Mouse (Mus musculus): ENCODE results near the gene Spem2. TPM values are rescaled to one million over a fixed set of nuclear protein-coding genes. Genes with fewer than 3 reads are reported as not detected.

Gene Spem2
- polyA plus RNA-seq, 1 experiment from 2014 or later: 0.10 TPM

DNA sequence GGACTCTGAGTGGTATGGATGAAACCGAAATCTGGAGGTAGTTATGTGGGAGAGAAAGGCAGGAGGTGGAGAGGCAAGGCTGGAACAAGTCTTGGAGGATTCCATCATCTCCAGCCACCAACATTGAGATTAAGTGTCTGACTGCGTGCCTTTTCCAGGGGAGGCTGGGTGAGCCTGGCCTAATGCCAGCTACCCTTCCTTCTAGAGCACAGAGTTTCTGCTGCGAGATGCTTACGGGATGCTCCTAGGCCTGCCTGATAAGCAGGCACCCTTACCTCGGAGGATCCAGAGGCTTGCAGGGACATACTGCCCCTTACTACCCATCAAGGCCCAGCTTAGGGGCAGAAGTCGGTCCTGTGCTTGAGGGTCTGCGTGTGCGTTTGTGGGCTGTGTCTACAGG is 15.3 kb upstream of the Spem2 start:
- Histone ChIP-seq H3K9ac (peak overlapping the region; percentile 99), H3K27ac (0 out of 2 replicates have a peak overlapping the region, but pooled peaks have one; percentile 99), H3K4me2 (peak overlapping the region; percentile 99), H3K9me3 (no peaks in the 10 kb centered on the region), H3K4me1 (replicated peaks) (peaks cover 52% of the 10 kb centered on the region), H3K4me3 (peak overlapping the region; percentile 98), H3K36me3 (peaks cover 42% of the 10 kb centered on the region), H3K27me3 (no peaks in the 10 kb centered on the region)
- 52% methylated on average over 8 of the region's 8 CpGs for WGBS
- no peak for ATAC-seq (ENCODE audit: low FRiP score)

DNA sequence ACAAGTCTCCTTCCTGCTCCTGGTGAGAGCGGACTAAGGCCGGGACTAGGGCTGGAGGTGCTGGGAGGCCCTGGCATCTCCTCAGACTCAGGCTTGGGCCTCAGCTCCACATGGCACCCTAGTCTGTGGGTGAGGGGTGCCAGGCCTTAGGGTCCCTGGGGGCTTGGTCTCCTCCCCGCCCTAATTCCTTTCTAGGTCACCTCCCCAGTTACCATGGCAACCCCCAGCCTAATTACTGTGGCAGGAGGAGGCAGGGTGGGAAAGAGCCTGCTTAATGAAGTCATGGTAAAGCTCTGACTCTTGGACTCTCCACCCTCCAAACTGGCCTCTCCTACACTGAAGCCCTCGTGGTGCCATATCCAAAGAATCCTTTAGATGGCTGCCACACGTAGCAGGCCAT is 10.6 kb upstream of the Spem2 start:
- Histone ChIP-seq H3K9ac (peak overlapping the region; percentile 43; the same call in 1 of the 2 replicates), H3K9me3 (no peaks in the 10 kb centered on the region), H3K4me3 (no peak overlapping the region), H3K27ac (0 out of 2 replicates have a peak overlapping the region, but pooled peaks have one; percentile 12), H3K4me1 (replicated peaks) (peaks cover 28% of the 10 kb centered on the region), H3K27me3 (no peaks in the 10 kb centered on the region), H3K36me3 (peaks cover 87% of the 10 kb centered on the region), H3K4me2 (no peak overlapping the region)
- WGBS: 63% methylated on average over 5 of the region's 5 CpGs
- ATAC-seq (ENCODE audit: low FRiP score): no peak

DNA sequence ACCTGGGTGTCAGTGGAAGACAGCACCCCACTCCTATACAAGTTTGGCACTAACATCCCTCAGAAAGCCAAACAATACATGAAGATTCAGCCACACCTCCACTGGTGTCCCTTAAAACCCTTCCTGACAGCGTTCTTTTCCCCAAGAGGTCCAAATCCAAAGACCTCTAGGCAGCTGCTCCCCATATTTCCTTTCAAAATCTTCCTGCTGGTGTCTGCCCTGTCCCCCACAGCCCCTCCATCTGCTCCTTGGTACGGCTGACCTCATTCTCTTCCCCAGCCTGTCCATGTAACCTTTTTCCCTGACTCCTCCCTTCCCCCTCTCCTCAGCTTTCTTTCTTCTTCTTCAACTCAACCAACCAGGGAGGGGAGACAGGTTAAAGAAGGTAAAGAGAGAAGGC is 5.2 kb upstream of the Spem2 start:
- no peak overlapping the region for H3K27ac ChIP-seq
- no peaks in the 10 kb centered on the region for H3K27me3 ChIP-seq
- peaks cover 45% of the 10 kb centered on the region for H3K36me3 ChIP-seq
- H3K4me1 ChIP-seq (replicated peaks): no peaks in the 10 kb centered on the region
- H3K9ac ChIP-seq: no peak overlapping the region
- no peak overlapping the region for H3K4me3 ChIP-seq
- no peak for ATAC-seq (ENCODE audit: low FRiP score)
- no peak overlapping the region for H3K4me2 ChIP-seq
- H3K9me3 ChIP-seq: no peaks in the 10 kb centered on the region
- WGBS: 68% methylated on average over 2 of the region's 2 CpGs

DNA sequence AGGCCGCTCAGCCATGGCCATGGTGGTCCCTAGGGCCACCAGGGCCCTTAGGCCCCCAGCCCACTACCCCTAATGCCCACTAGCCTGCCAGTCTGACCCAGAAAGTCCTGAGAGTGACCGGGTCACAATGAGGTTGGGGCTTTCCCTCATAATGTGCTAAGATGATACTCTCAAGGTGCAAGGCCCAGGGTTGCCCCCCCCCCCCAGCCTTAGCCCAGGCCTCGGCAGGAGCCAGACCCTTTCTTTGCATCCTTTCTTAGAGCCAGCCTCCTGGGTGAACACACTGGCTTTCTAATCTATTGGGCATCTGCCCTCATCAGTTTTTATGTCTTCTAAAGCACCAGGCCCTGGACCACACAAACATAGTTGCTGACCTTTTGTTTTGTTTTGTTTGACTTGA is 3.8 kb upstream of the Spem2 start, which contains the start of gene Spem1:
TSS of gene Spem1 (minus strand) at position 101 of the 400 bp plus-strand sequence.
- no peak within 1 kb of the TSS for H3K4me2 ChIP-seq
- ATAC-seq (ENCODE audit: low FRiP score): no peak
- WGBS: 93% methylated on average over 3 of the region's 3 CpGs
- no peak within 1 kb of the TSS for H3K4me3 ChIP-seq
- no peaks in the 10 kb centered on the region for H3K4me1 ChIP-seq (replicated peaks)
- peaks cover 31% of the 10 kb centered on the region for H3K36me3 ChIP-seq
- no peak within 1 kb of the TSS for H3K9ac ChIP-seq
- H3K27ac ChIP-seq: no peak within 1 kb of the TSS
- H3K9me3 ChIP-seq: no peaks in the 10 kb centered on the region
- no peaks in the 10 kb centered on the region for H3K27me3 ChIP-seq

DNA sequence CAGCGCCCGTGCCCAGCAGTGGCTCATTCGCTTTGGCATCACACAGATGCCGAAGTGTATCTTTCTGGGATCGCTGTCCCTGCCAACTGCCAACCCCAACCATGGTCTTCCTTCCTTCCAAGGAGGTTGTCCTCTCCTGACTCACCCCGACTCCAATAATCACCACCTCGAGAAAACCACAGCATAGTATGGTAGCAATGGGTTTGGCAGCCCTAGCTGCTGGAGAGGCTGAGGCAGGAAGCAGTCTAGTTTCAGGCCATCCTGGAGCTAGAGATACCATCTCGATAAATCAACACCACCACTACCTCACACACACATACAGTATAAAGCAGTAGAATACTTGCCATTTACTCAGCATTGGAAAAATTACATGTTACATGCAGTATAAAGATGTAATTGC is 606 bp upstream of the Spem2 start:
- Histone ChIP-seq H3K4me3 (no peak overlapping the region), H3K4me2 (no peak overlapping the region), H3K27me3 (no peaks in the 10 kb centered on the region), H3K9ac (no peak overlapping the region), H3K36me3 (no peaks in the 10 kb centered on the region; the same call in none of the 2 replicates), H3K9me3 (no peaks in the 10 kb centered on the region), H3K4me1 (replicated peaks) (no peaks in the 10 kb centered on the region), H3K27ac (no peak overlapping the region)
- no peak for ATAC-seq (ENCODE audit: low FRiP score)
- WGBS: 95% methylated on average over 8 of the region's 8 CpGs

DNA sequence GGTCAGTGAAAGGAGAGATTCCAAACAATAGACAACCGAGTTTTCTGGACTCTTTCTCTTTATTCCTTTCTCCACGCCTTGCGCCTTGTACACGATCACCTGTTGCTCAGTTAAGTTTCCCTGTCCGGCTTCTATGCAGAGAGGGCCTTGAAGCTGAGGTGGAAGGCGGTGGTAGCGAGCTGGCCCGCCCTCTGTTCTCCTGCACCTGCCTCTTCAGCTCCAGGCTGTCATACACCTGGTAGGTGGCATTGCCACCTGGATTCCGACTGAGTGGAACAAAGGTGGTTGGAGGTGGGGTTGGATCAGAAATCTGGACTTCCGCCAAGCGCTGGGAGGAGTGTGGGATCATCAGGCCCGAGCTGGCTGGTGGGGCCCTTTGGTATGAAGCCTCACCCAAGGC is 1.7 kb downstream of the Spem2 start:
- no peak for ATAC-seq (ENCODE audit: low FRiP score)
- no peaks in the 10 kb centered on the region for H3K36me3 ChIP-seq
- H3K4me1 ChIP-seq (replicated peaks): no peaks in the 10 kb centered on the region
- no peak overlapping the region for H3K27ac ChIP-seq
- 91% methylated on average over 12 of the region's 12 CpGs for WGBS
- no peak overlapping the region for H3K9ac ChIP-seq
- H3K4me3 ChIP-seq: no peak overlapping the region
- H3K27me3 ChIP-seq: 0 out of 2 replicates have a peak, but pooled peaks cover 3% of the 10 kb centered on the region
- no peak overlapping the region for H3K4me2 ChIP-seq
- no peaks in the 10 kb centered on the region for H3K9me3 ChIP-seq

DNA sequence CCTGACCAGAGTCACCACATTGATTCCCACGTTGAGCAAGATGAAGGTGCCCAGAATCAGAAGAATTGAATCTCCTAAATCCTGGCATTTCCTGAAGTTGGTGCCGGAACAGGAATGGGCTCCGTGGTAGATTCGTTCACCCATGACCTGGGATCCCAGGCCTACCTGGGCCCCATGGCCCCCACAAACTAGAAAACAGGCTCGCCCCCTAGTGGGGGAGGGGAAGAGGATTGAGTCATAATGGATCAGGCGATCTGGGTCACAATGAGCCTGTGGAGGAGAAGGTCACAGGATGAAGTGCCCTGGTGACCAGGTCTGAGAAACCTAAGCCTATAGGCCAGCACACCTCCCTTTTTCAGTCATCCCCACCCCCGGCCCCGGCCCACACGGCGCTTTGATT is 3.1 kb downstream of the Spem2 start, which contains the start of gene Gm39566:
TSS of gene Gm39566 (minus strand) at position 144 of the 400 bp plus-strand sequence.
- no peak within 1 kb of the TSS for H3K4me3 ChIP-seq
- H3K9me3 ChIP-seq: no peaks in the 10 kb centered on the region
- H3K27me3 ChIP-seq: 0 out of 2 replicates have a peak, but pooled peaks cover 3% of the 10 kb centered on the region
- no peaks in the 10 kb centered on the region for H3K36me3 ChIP-seq
- no peak within 1 kb of the TSS for H3K4me2 ChIP-seq
- 70% methylated on average over 10 of the region's 10 CpGs for WGBS
- no peak for ATAC-seq (ENCODE audit: low FRiP score)
- no peaks in the 10 kb centered on the region for H3K4me1 ChIP-seq (replicated peaks)
- H3K27ac ChIP-seq: no peak within 1 kb of the TSS
- H3K9ac ChIP-seq: no peak within 1 kb of the TSS

DNA sequence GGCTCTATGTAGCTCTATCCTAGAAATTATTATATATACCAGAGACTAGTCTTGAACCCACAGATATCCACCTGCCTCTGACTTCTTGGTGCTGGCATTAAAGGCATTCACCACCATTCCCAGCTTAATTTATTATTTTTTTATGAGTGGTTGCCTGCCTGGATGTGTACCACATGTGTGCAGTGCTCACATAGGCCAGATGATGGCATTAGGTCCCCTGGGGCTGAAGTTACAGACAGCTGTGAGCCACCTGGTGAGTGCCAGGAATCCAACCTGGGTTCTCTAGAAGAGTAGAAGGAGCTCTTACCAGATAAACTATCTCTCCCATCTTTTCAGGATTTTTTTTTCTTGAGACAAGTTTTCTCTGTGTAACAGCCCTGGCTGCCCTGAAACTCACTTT is 8.0 kb downstream of the Spem2 start:
- ATAC-seq (ENCODE audit: low FRiP score): no peak
- no peak overlapping the region for H3K4me2 ChIP-seq
- no peak overlapping the region for H3K4me3 ChIP-seq
- peaks cover 31% of the 10 kb centered on the region for H3K27me3 ChIP-seq
- H3K4me1 ChIP-seq (replicated peaks): peaks cover 3% of the 10 kb centered on the region; the same call in 1 of the 2 replicates
- no peak overlapping the region for H3K9ac ChIP-seq
- no peaks in the 10 kb centered on the region for H3K36me3 ChIP-seq
- 0 out of 2 replicates have a peak, but pooled peaks cover 3% of the 10 kb centered on the region for H3K9me3 ChIP-seq
- no peak overlapping the region for H3K27ac ChIP-seq

DNA sequence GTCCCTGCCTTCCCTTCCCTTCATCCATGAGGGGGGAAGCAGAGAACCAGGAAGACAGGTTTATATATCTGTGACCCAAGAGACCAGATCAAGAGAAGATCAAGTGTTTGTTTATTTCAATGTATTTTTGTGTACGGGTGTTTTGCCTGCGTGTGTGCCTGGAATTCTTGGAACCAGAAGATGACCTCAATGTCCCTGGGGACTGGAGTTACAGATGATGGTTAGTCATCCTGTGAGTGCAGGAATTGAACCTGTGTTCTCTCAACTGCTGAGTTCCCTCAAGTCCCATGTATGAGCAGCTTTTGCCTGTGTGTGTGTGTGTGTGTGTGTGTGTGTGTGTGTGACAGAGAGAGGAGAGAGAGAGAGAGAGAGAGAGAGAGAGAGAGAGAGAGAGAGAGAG is 10.6 kb downstream of the Spem2 start:
- no peak for ATAC-seq (ENCODE audit: low FRiP score)
- WGBS: 89% methylated on average over 2 of the region's 2 CpGs

DNA sequence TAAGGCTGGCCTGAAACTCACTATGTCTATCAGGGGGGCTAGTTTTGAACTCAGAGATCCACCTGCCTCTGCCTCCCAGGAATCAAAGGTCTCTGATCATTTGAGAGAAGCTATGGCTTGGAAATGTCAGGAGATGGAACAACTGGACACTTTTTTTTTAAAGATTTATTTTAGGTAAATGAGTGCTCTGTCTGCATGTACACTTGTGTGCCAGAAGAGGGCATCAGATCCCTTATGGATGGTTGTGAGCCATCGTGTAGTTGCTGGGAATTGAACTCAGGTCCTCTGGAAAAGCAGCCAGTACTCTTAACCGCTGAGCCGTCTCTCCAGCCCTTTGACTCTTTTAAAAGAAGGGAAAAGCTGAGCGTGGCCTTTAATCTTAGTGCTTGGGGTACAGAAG is 11.9 kb downstream of the Spem2 start:
- Histone ChIP-seq H3K27me3 (peaks cover 51% of the 10 kb centered on the region), H3K9ac (no peak overlapping the region), H3K4me2 (no peak overlapping the region), H3K27ac (no peak overlapping the region), H3K4me1 (replicated peaks) (peaks cover 41% of the 10 kb centered on the region), H3K36me3 (no peaks in the 10 kb centered on the region), H3K4me3 (no peak overlapping the region), H3K9me3 (0 out of 2 replicates have a peak, but pooled peaks cover 3% of the 10 kb centered on the region)
- 84% methylated on average over 4 of the region's 4 CpGs for WGBS
- ATAC-seq (ENCODE audit: low FRiP score): no peak

More for the DNA sequence above, 10.6 kb downstream of the Spem2 start:
- no peaks in the 10 kb centered on the region for H3K36me3 ChIP-seq
- peaks cover 29% of the 10 kb centered on the region for H3K4me1 ChIP-seq (replicated peaks)
- peaks cover 42% of the 10 kb centered on the region for H3K27me3 ChIP-seq
- 0 out of 2 replicates have a peak, but pooled peaks cover 3% of the 10 kb centered on the region for H3K9me3 ChIP-seq
- no peak overlapping the region for H3K9ac ChIP-seq
- no peak overlapping the region for H3K27ac ChIP-seq
- no peak overlapping the region for H3K4me2 ChIP-seq
- H3K4me3 ChIP-seq: no peak overlapping the region

DNA sequence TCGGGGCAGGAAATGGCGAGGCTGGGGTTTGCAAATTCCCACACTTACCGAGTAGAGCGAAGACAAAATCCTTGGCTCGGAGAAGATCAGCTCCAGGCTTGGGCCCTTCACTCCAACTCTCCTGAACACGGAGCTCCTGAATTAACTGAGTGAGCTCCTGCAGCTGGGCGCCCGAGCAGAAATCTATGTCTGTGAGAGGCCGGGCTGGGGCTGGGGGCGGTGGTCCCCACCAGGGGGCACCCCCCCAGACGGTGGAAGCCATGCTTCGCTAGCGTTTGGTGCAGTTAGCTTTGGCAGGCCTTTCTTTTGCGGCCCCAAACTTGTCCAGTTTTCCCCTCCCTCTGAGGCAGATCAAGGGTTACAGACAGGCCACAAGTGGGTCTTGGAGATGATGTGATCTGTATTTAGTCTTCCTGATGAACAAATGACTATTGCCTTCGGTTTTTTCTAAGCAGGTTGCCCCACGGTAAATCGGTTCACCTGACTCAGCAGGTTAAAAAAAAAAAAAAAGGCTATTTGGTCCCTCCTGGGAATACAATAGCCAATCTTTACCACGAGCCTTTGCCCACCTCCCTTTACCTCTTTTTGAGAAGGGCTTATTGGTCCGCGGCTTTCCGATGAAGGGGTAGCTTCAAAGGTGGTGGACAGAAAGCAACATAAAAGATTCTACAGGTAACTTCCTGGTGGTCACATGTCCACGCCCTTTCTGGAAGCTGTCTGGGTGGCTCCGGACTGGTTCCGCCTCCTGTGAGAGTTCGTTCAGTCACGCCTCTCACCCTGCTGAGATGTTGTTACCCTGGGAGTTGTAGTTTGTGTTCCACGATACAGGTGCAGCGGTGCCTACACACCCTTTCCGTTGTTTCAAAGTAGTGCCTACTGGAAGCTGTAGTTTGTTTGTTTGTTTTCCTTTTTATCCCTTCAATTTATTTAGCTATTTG is 13.0 kb downstream of the Spem2 start, which contains the start of gene Tmem102:
TSS of gene Tmem102 (minus strand) at position 653 of the 938 bp plus-strand sequence.
- Histone ChIP-seq H3K9ac (no peak within 1 kb of the TSS; the same call in 1 of the 2 replicates), H3K4me3 (peak within 1 kb of the TSS; percentile 10; the same call in 1 of the 2 replicates), H3K4me2 (peak within 1 kb of the TSS; percentile 94), H3K9me3 (0 out of 2 replicates have a peak, but pooled peaks cover 3% of the 10 kb centered on the region), H3K4me1 (replicated peaks) (peaks cover 51% of the 10 kb centered on the region), H3K36me3 (no peaks in the 10 kb centered on the region), H3K27me3 (peaks cover 51% of the 10 kb centered on the region), H3K27ac (no peak within 1 kb of the TSS)
- 5% methylated on average over 29 of the region's 29 CpGs for WGBS
- ATAC-seq (ENCODE audit: low FRiP score): no peak

DNA sequence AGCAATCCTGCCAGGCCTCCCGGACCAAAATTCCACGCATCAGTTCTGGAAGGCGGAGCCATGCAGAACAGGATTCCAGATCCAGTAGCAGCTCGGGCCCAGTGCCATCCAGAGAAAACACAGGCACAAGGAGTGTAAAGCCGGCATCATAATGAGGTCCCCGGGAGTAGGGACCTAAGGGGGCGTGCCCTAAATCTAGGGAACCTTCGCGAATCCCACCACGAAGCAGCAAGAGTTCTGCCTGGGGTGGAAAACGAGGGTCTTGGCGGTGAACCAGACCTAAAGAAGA is 13.7 kb downstream of the Spem2 start:
- 5% methylated on average over 12 of the region's 12 CpGs for WGBS
- Histone ChIP-seq H3K27me3 (peaks cover 51% of the 10 kb centered on the region), H3K4me3 (0 out of 2 replicates have a peak overlapping the region, but pooled peaks have one; percentile 10), H3K9ac (no peak overlapping the region; the same call in 1 of the 2 replicates), H3K4me1 (replicated peaks) (peaks cover 57% of the 10 kb centered on the region), H3K27ac (no peak overlapping the region), H3K4me2 (peak overlapping the region; percentile 94), H3K9me3 (0 out of 2 replicates have a peak, but pooled peaks cover 3% of the 10 kb centered on the region), H3K36me3 (no peaks in the 10 kb centered on the region)
- no peak for ATAC-seq (ENCODE audit: low FRiP score)

Measured in hindbrain, embryonic 13.5 days (tissue).